In the genomic region with DNA sequence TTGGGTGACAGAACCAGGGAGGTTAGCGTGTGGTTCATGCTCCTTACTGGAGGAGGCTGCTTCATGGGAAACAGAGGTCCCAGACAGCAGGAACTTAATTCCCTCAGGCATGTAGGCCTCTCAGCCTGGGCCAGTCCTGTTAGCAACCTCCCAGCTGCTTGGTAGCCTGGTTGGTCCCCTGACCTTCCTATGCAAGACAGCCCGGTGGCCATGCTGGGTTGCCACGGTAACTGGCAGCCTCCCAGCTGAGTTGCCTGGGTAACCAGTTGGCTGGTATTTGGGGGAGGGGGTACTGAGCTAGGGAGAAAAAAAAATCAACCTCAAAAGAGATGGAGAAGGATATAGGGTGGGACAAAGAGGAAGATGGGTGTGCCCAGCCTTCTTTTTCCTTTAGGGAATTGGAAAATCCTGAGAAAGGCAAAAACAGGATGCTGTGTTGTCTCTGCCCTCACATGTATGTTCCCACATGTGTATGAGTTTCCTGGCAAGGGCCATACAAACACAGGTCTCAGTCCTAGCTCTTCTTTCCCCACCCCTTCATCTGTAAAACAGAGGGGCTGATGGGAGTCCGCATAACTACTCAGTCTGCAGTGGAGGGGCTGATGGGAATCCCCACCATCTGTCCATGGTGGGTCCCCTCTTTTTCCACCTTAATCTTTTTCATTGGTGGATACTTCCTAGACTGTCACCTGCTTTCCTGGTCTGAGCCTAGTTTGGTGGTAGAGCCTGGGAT, we compare ENCODE assay signal across 9 mouse cellular contexts. TPM values are rescaled to one million over a fixed set of nuclear protein-coding genes. Genes with fewer than 3 reads are reported as not detected.
DNase-seq lines count a peak whose midpoint lies in the region; ATAC-seq lines count a peak whose summit lies in the region.
"Had no signal": no experiment of that assay in that cellular context is flagged by ENCODE, and none has a peak within 500 bp of the region (broad histone marks: within the 10 kb centered on the region; RNA-seq: fewer than 3 reads in every experiment).

No protein-coding gene starts in this region.

- H3K4me3 ChIP-seq in forebrain, embryonic 10.5 days, result peak overlapping the region; percentile 29
- H3K4me3 ChIP-seq in limb, embryonic 13.5 days, result no peak overlapping the region

- WGBS in forebrain, embryonic 10.5 days, result 9% methylated on average over 4 of the region's 4 CpGs
- WGBS in limb, embryonic 13.5 days, result 16% methylated on average over 4 of the region's 4 CpGs

- no peak overlapping the region for H3K4me2 ChIP-seq in limb, embryonic 13.5 days (replicated peaks)

- ATAC-seq in limb, embryonic 13.5 days (ENCODE audit: low FRiP score, low read depth), result 0 out of 2 replicates have a peak, but pooled peaks have one; percentile 54

- no peak overlapping the region for H3K9ac ChIP-seq in limb, embryonic 13.5 days

- peaks cover 8% of the 10 kb centered on the region; the same call in 1 of the 2 replicates for H3K9me3 ChIP-seq in forebrain, embryonic 10.5 days
- no peaks in the 10 kb centered on the region for H3K9me3 ChIP-seq in limb, embryonic 13.5 days

- peak overlapping the region; percentile 88 for H3K27ac ChIP-seq in forebrain, embryonic 10.5 days
- no peak overlapping the region for H3K27ac ChIP-seq in limb, embryonic 13.5 days

- H3K4me1 ChIP-seq in forebrain, embryonic 10.5 days, result peaks cover 83% of the 10 kb centered on the region
- H3K4me1 ChIP-seq in limb, embryonic 13.5 days, result peaks cover 13% of the 10 kb centered on the region

- DNase-seq in cerebellum, postnatal 4 days (ENCODE audit: low spot score in 2 of 2), result peak; percentile 68 to 95
- no peak for DNase-seq in cerebellum, adult 11-12 months
- peak; percentile 86 for DNase-seq in ES-CJ7 (ENCODE audit: low read depth, low spot score)
- peak; percentile 94 for DNase-seq in forebrain, embryonic 10.5 days (ENCODE audit: extremely low spot score, low spot score)
- DNase-seq in thymus, postnatal 10 days (ENCODE audit: low spot score in 2 of 2), result no peak
- no peak for DNase-seq in adrenal gland, postnatal 25 days
- DNase-seq in urinary bladder, adult 2 months (ENCODE audit: low spot score), result no peak
- DNase-seq: B cell, adult 2 months had no signal

- peaks cover 23% of the 10 kb centered on the region for H3K27me3 ChIP-seq in forebrain, embryonic 10.5 days (ENCODE audit: poor library complexity, severe bottlenecking)
- peaks cover 6% of the 10 kb centered on the region for H3K27me3 ChIP-seq in limb, embryonic 13.5 days

- peaks cover 28% of the 10 kb centered on the region for H3K36me3 ChIP-seq in forebrain, embryonic 10.5 days (replicated peaks)
- no peaks in the 10 kb centered on the region for H3K36me3 ChIP-seq in limb, embryonic 13.5 days

RNA-seq across cellular contexts. Expression of a gene that starts 24.1 kb away (rescaled TPM):
- polyA plus RNA-seq in forebrain, embryonic 10.5 days (2016; fragmentation: Nextera tagmentation; extraction: Ambion mirVana), result 9.0 and 9.9 TPM in 2 replicates
- polyA plus RNA-seq in limb, embryonic 13.5 days (2015; fragmentation: Nextera tagmentation; extraction: Ambion mirVana), result 1.7 and 2.6 TPM in 2 replicates
- total RNA-seq in adrenal gland, postnatal 25 days (2021), result 13.5 and 18.4 TPM in 2 replicates
- polyA plus RNA-seq in urinary bladder, adult 2 months (2012; rRNA removed), result 81.1 and 94.9 TPM in 2 replicates

RNA-seq across cellular contexts. Expression of a gene that starts 57.2 kb away (rescaled TPM):
- 59.1 and 59.3 TPM in 2 replicates for polyA plus RNA-seq in forebrain, embryonic 10.5 days (2016; fragmentation: Nextera tagmentation; extraction: Ambion mirVana)
- polyA plus RNA-seq in limb, embryonic 13.5 days (2015; fragmentation: Nextera tagmentation; extraction: Ambion mirVana), result 31.9 and 35.9 TPM in 2 replicates
- total RNA-seq in adrenal gland, postnatal 25 days (2021), result 82.5 and 88.1 TPM in 2 replicates
- polyA plus RNA-seq in urinary bladder, adult 2 months (2012; rRNA removed), result 30.5 and 30.9 TPM in 2 replicates

Comparison
In these comparisons a context has a peak if more than half of its experiments do, and no peak if none do; other contexts are left out.
1. DNase-seq: peak in cerebellum, postnatal 4 days (2 of 2), ES-CJ7 (single experiment) and forebrain, embryonic 10.5 days (single experiment); none in cerebellum, adult 11-12 months (single experiment), thymus, postnatal 10 days (0 of 2), adrenal gland, postnatal 25 days (single experiment) and urinary bladder, adult 2 months (single experiment).